In genomic region chr2:157478651-157479050, GRCm38 (mm10) we compare ENCODE assay signal across 19 mouse cellular contexts.
A peak's percentile ranks its signal among the peaks of the same experiment; 100 is the strongest.
DNase-seq lines count a peak whose midpoint lies in the region; ATAC-seq lines count a peak whose summit lies in the region.
"Had no signal": no experiment of that assay in that cellular context is flagged by ENCODE, and none has a peak within 500 bp of the region (broad histone marks: within the 10 kb centered on the region; RNA-seq: fewer than 3 reads in every experiment).

No protein-coding gene starts in this region.

- ATAC-seq in hindbrain, embryonic 14.5 days (ENCODE audit: low FRiP score): no peak
- no peak for ATAC-seq in hindbrain, embryonic 16.5 days
- no peak for ATAC-seq in limb, embryonic 12.5 days (ENCODE audit: insufficient number of reproducible peaks, insufficient read depth, low FRiP score, low TSS enrichment, low read depth)
- ATAC-seq: activated CD4-positive, CD25-positive, alpha-beta regulatory T cell, adult 4 months; liver, embryonic 12.5 days; Patski had no signal

- 35% methylated on average over 8 of the region's 8 CpGs for WGBS in hindbrain, embryonic 14.5 days
- 57% methylated on average over 8 of the region's 8 CpGs for WGBS in hindbrain, embryonic 16.5 days
- WGBS in embryonic facial prominence, embryonic 10.5 days: 74% methylated on average over 8 of the region's 8 CpGs
- 68% methylated on average over 8 of the region's 8 CpGs for WGBS in limb, embryonic 12.5 days

- no peak overlapping the region for H3K4me2 ChIP-seq in hindbrain, embryonic 14.5 days (replicated peaks)
- no peak overlapping the region for H3K4me2 ChIP-seq in hindbrain, embryonic 16.5 days (ENCODE audit: low read length)
- no peak overlapping the region for H3K4me2 ChIP-seq in limb, embryonic 12.5 days
- H3K4me2 ChIP-seq: liver, embryonic 12.5 days; lung, embryonic 15.5 days had no signal

- no peaks in the 10 kb centered on the region for H3K9me3 ChIP-seq in hindbrain, embryonic 14.5 days (ENCODE audit: control insufficient read depth, low read length)
- no peaks in the 10 kb centered on the region for H3K9me3 ChIP-seq in hindbrain, embryonic 16.5 days (ENCODE audit: control insufficient read depth, low read length)
- H3K9me3 ChIP-seq in embryonic facial prominence, embryonic 10.5 days: no peaks in the 10 kb centered on the region
- H3K9me3 ChIP-seq in limb, embryonic 12.5 days: no peaks in the 10 kb centered on the region
- H3K9me3 ChIP-seq: heart, embryonic 10.5 days; liver, embryonic 12.5 days; lung, embryonic 15.5 days had no signal

- peaks cover 68% of the 10 kb centered on the region for H3K4me1 ChIP-seq in hindbrain, embryonic 14.5 days (replicated peaks; ENCODE audit: control insufficient read depth, insufficient read depth, low read length)
- H3K4me1 ChIP-seq in hindbrain, embryonic 16.5 days (ENCODE audit: control insufficient read depth, insufficient read depth, low read depth, low read length): peaks cover 47% of the 10 kb centered on the region
- peaks cover 97% of the 10 kb centered on the region for H3K4me1 ChIP-seq in embryonic facial prominence, embryonic 10.5 days
- H3K4me1 ChIP-seq in limb, embryonic 12.5 days (replicated peaks): peaks cover 72% of the 10 kb centered on the region

- no peak overlapping the region for H3K4me3 ChIP-seq in hindbrain, embryonic 14.5 days (replicated peaks; ENCODE audit: low read length)
- H3K4me3 ChIP-seq in hindbrain, embryonic 16.5 days (ENCODE audit: low read length): no peak overlapping the region
- no peak overlapping the region for H3K4me3 ChIP-seq in embryonic facial prominence, embryonic 10.5 days
- H3K4me3 ChIP-seq in limb, embryonic 12.5 days (replicated peaks): no peak overlapping the region
- H3K4me3 ChIP-seq: heart, embryonic 10.5 days; liver, embryonic 12.5 days; lung, embryonic 15.5 days had no signal

- no peak for DNase-seq in hindbrain, embryonic 14.5 days (ENCODE audit: low spot score)
- peak; percentile 56 for DNase-seq in NIH3T3 (ENCODE audit: low read depth)
- no peak for DNase-seq in embryonic facial prominence, embryonic 10.5 days (ENCODE audit: low spot score)
- no peak for DNase-seq in retina, postnatal 1 day
- DNase-seq in embryo, embryonic 10 days (ENCODE audit: low spot score): no peak
- DNase-seq: cerebellum, postnatal 10 days; embryo, embryonic 11 days; heart, postnatal 10 days; kidney, adult 18-20 months; kidney, postnatal 36 days; left cerebral cortex, postnatal 4 days had no signal

- H3K36me3 ChIP-seq in hindbrain, embryonic 14.5 days (replicated peaks; ENCODE audit: control insufficient read depth, insufficient read depth): no peaks in the 10 kb centered on the region
- no peaks in the 10 kb centered on the region for H3K36me3 ChIP-seq in hindbrain, embryonic 16.5 days (ENCODE audit: control insufficient read depth, insufficient read depth, low read length)
- no peaks in the 10 kb centered on the region for H3K36me3 ChIP-seq in embryonic facial prominence, embryonic 10.5 days (replicated peaks)
- no peaks in the 10 kb centered on the region for H3K36me3 ChIP-seq in limb, embryonic 12.5 days
- H3K36me3 ChIP-seq: heart, embryonic 10.5 days; liver, embryonic 12.5 days; lung, embryonic 15.5 days had no signal

- H3K9ac ChIP-seq in hindbrain, embryonic 14.5 days: 0 out of 2 replicates have a peak overlapping the region, but pooled peaks have one; percentile 26
- no peak overlapping the region for H3K9ac ChIP-seq in hindbrain, embryonic 16.5 days (ENCODE audit: low read depth, low read length)
- H3K9ac ChIP-seq in limb, embryonic 12.5 days (replicated peaks): no peak overlapping the region
- H3K9ac ChIP-seq: liver, embryonic 12.5 days; lung, embryonic 15.5 days had no signal

- 0 out of 2 replicates have a peak overlapping the region, but pooled peaks have one; percentile 24 for H3K27ac ChIP-seq in hindbrain, embryonic 14.5 days
- H3K27ac ChIP-seq in hindbrain, embryonic 16.5 days (ENCODE audit: low read depth, low read length): no peak overlapping the region
- H3K27ac ChIP-seq in embryonic facial prominence, embryonic 10.5 days (replicated peaks): peak overlapping the region; percentile 79
- peak overlapping the region; percentile 12; the same call in 1 of the 2 replicates for H3K27ac ChIP-seq in limb, embryonic 12.5 days
- H3K27ac ChIP-seq: liver, embryonic 12.5 days; lung, embryonic 15.5 days; macrophage had no signal

- no peaks in the 10 kb centered on the region for H3K27me3 ChIP-seq in hindbrain, embryonic 14.5 days (ENCODE audit: control insufficient read depth, insufficient read depth, low read length)
- no peaks in the 10 kb centered on the region for H3K27me3 ChIP-seq in hindbrain, embryonic 16.5 days (replicated peaks; ENCODE audit: control insufficient read depth, insufficient read depth, low read length)
- no peaks in the 10 kb centered on the region for H3K27me3 ChIP-seq in embryonic facial prominence, embryonic 10.5 days (replicated peaks; ENCODE audit: low read depth, poor library complexity, severe bottlenecking)
- H3K27me3 ChIP-seq in limb, embryonic 12.5 days: no peaks in the 10 kb centered on the region
- H3K27me3 ChIP-seq: lung, embryonic 15.5 days; Patski had no signal
